ENCODE assay signal across 17 mouse cellular contexts in genomic region chr6:104939134-104939533, GRCm38 (mm10).
DNase-seq lines count a peak whose midpoint lies in the region; ATAC-seq and TF ChIP-seq lines count a peak whose summit lies in the region.
"Had no signal": no experiment of that assay in that cellular context is flagged by ENCODE, and none has a peak within 500 bp of the region (broad histone marks: within the 10 kb centered on the region; RNA-seq: fewer than 3 reads in every experiment).

No protein-coding gene starts in this region.

- H3K4me2 ChIP-seq in forebrain, embryonic 14.5 days (ENCODE audit: low read length) = no peak overlapping the region
- H3K4me2 ChIP-seq in liver, postnatal 0 days (ENCODE audit: low read depth, low read length) = no peak overlapping the region
- H3K4me2 ChIP-seq in liver, embryonic 11.5 days = no peak overlapping the region
- H3K4me2 ChIP-seq: heart, embryonic 11.5 days; midbrain, embryonic 15.5 days; neural tube, embryonic 12.5 days had no signal

- no peak overlapping the region for H3K9ac ChIP-seq in forebrain, embryonic 14.5 days (ENCODE audit: low read length)
- H3K9ac ChIP-seq in liver, postnatal 0 days (replicated peaks) = no peak overlapping the region
- no peak overlapping the region for H3K9ac ChIP-seq in liver, embryonic 11.5 days (ENCODE audit: low read depth, low read length)
- H3K9ac ChIP-seq: midbrain, embryonic 15.5 days; neural tube, embryonic 12.5 days had no signal

- H3K4me3 ChIP-seq in forebrain, embryonic 14.5 days (ENCODE audit: low read depth, low read length) = no peak overlapping the region
- no peak overlapping the region for H3K4me3 ChIP-seq in forebrain, embryonic 10.5 days
- H3K4me3 ChIP-seq in liver, postnatal 0 days (ENCODE audit: low read depth, low read length) = no peak overlapping the region
- no peak overlapping the region for H3K4me3 ChIP-seq in liver, embryonic 11.5 days (ENCODE audit: low read depth, low read length)
- no peak overlapping the region for H3K4me3 ChIP-seq in gastrocnemius, adult 2 months
- H3K4me3 ChIP-seq: midbrain, embryonic 15.5 days; neural tube, embryonic 12.5 days had no signal

- H3K4me1 ChIP-seq in forebrain, embryonic 14.5 days (ENCODE audit: control insufficient read depth, insufficient read depth, low read length) = no peaks in the 10 kb centered on the region
- H3K4me1 ChIP-seq in forebrain, embryonic 10.5 days = no peaks in the 10 kb centered on the region
- no peaks in the 10 kb centered on the region for H3K4me1 ChIP-seq in liver, postnatal 0 days (ENCODE audit: insufficient read depth)
- H3K4me1 ChIP-seq in liver, embryonic 11.5 days (replicated peaks; ENCODE audit: control insufficient read depth, insufficient read depth, low read length) = no peaks in the 10 kb centered on the region
- H3K4me1 ChIP-seq: midbrain, embryonic 15.5 days; neural tube, embryonic 12.5 days had no signal

- 100% methylated on average over 1 of the region's 1 CpGs for WGBS in forebrain, embryonic 14.5 days
- WGBS in forebrain, embryonic 10.5 days = 91% methylated on average over 1 of the region's 1 CpGs
- WGBS in liver, postnatal 0 days (ENCODE audit: insufficient replicate concordance) = 79% methylated on average over 1 of the region's 1 CpGs
- WGBS in liver, embryonic 11.5 days = 90% methylated on average over 1 of the region's 1 CpGs

- TF ChIP-seq EP300 in liver, postnatal 0 days (IDR thresholded peaks at IDR 0.05; ENCODE audit: low read depth) = no peak

- H3K27ac ChIP-seq in forebrain, embryonic 14.5 days (ENCODE audit: low read depth, low read length) = no peak overlapping the region
- no peak overlapping the region for H3K27ac ChIP-seq in forebrain, embryonic 10.5 days
- no peak overlapping the region for H3K27ac ChIP-seq in liver, postnatal 0 days (ENCODE audit: low read depth)
- H3K27ac ChIP-seq in liver, embryonic 11.5 days (ENCODE audit: low read depth, low read length) = no peak overlapping the region
- no peak overlapping the region for H3K27ac ChIP-seq in gastrocnemius, adult 2 months
- H3K27ac ChIP-seq: midbrain, embryonic 15.5 days; neural tube, embryonic 12.5 days had no signal

- no peaks in the 10 kb centered on the region for H3K36me3 ChIP-seq in forebrain, embryonic 14.5 days (ENCODE audit: control insufficient read depth, insufficient read depth, low read length)
- H3K36me3 ChIP-seq in forebrain, embryonic 10.5 days (replicated peaks) = no peaks in the 10 kb centered on the region
- H3K36me3 ChIP-seq in liver, postnatal 0 days (replicated peaks; ENCODE audit: insufficient read depth, low read length) = no peaks in the 10 kb centered on the region
- no peaks in the 10 kb centered on the region for H3K36me3 ChIP-seq in liver, embryonic 11.5 days (ENCODE audit: control insufficient read depth, insufficient read depth, low read length)
- H3K36me3 ChIP-seq: midbrain, embryonic 15.5 days; neural tube, embryonic 12.5 days had no signal

- no peak for ATAC-seq in forebrain, embryonic 14.5 days
- ATAC-seq in liver, postnatal 0 days = no peak
- ATAC-seq in liver, embryonic 11.5 days (replicated peaks; ENCODE audit: low FRiP score) = no peak
- ATAC-seq: intestine, embryonic 16.5 days; midbrain, embryonic 15.5 days had no signal

- intact Hi-C loops in gastrocnemius, adult 2 months (cut with DNase I) = no loop called here

- TF ChIP-seq CTCF in liver, postnatal 0 days (IDR thresholded peaks at IDR 0.05; ENCODE audit: low read depth) = 0 out of 2 replicates have a peak, but pooled peaks have one; percentile 4
- TF ChIP-seq CTCF in gastrocnemius, adult 2 months (IDR thresholded peaks at IDR 0.05) = no peak

- H3K27me3 ChIP-seq in forebrain, embryonic 14.5 days (replicated peaks; ENCODE audit: control insufficient read depth, insufficient read depth, low read length) = no peaks in the 10 kb centered on the region
- no peaks in the 10 kb centered on the region for H3K27me3 ChIP-seq in forebrain, embryonic 10.5 days (ENCODE audit: poor library complexity, severe bottlenecking)
- no peaks in the 10 kb centered on the region for H3K27me3 ChIP-seq in liver, postnatal 0 days (ENCODE audit: insufficient read depth, low read length)
- no peaks in the 10 kb centered on the region for H3K27me3 ChIP-seq in liver, embryonic 11.5 days (replicated peaks; ENCODE audit: control insufficient read depth, insufficient read depth, low read length)
- H3K27me3 ChIP-seq: midbrain, embryonic 15.5 days; neural tube, embryonic 12.5 days had no signal

- no peaks in the 10 kb centered on the region for H3K9me3 ChIP-seq in forebrain, embryonic 14.5 days (replicated peaks; ENCODE audit: control insufficient read depth, low read length)
- no peaks in the 10 kb centered on the region for H3K9me3 ChIP-seq in forebrain, embryonic 10.5 days
- H3K9me3 ChIP-seq in liver, postnatal 0 days (ENCODE audit: low read length) = no peaks in the 10 kb centered on the region
- no peaks in the 10 kb centered on the region for H3K9me3 ChIP-seq in liver, embryonic 11.5 days (ENCODE audit: control insufficient read depth, low read length)
- H3K9me3 ChIP-seq: midbrain, embryonic 15.5 days; neural tube, embryonic 12.5 days had no signal

- DNase-seq in forebrain, embryonic 14.5 days (ENCODE audit: low spot score) = peak; percentile 7
- DNase-seq in forebrain, embryonic 10.5 days (ENCODE audit: extremely low spot score, low spot score) = no peak
- no peak for DNase-seq in liver, postnatal 0 days
- no peak for DNase-seq in liver, embryonic 11.5 days (ENCODE audit: low spot score)
- DNase-seq in R1 (ENCODE audit: low read depth, low spot score) = peak; percentile 10
- DNase-seq in retina, embryonic 14.5 days (ENCODE audit: low spot score) = peak; percentile 12
- no peak for DNase-seq in gastrocnemius, adult 2 months
- no peak for DNase-seq in adrenal gland, postnatal 25 days
- DNase-seq: gastrocnemius, postnatal 36 days; heart, postnatal 4 days; lung, adult 18-20 months; lung, postnatal 36 days; right cerebral cortex, postnatal 4 days had no signal

Comparison
In these comparisons a context has a peak if more than half of its experiments do, and no peak if none do; other contexts are left out.
1. DNase-seq: peak in forebrain, embryonic 14.5 days (single experiment), R1 (single experiment) and retina, embryonic 14.5 days (single experiment); none in forebrain, embryonic 10.5 days (single experiment), liver, postnatal 0 days (single experiment), liver, embryonic 11.5 days (single experiment), gastrocnemius, adult 2 months (single experiment) and adrenal gland, postnatal 25 days (single experiment).